8 mouse cellular contexts compared by ENCODE assay signal in genomic region chr2:120279961-120280360, GRCm38 (mm10). TPM values are rescaled to one million over a fixed set of nuclear protein-coding genes. Genes with fewer than 3 reads are reported as not detected.
DNase-seq lines count a peak whose midpoint lies in the region; ATAC-seq and TF ChIP-seq lines count a peak whose summit lies in the region.

No protein-coding gene starts in this region.

- no peak overlapping the region for H3K9ac ChIP-seq in hindbrain, embryonic 14.5 days
- H3K9ac ChIP-seq in hindbrain, embryonic 12.5 days, result no peak overlapping the region
- no peak overlapping the region for H3K9ac ChIP-seq in midbrain, embryonic 14.5 days (replicated peaks; ENCODE audit: low read length)

- ATAC-seq in hindbrain, embryonic 14.5 days (ENCODE audit: low FRiP score), result no peak
- no peak for ATAC-seq in hindbrain, embryonic 12.5 days (ENCODE audit: low FRiP score)
- no peak for ATAC-seq in midbrain, embryonic 14.5 days (ENCODE audit: low FRiP score, low TSS enrichment)

- H3K27me3 ChIP-seq in hindbrain, embryonic 14.5 days (ENCODE audit: control insufficient read depth, insufficient read depth, low read length), result no peaks in the 10 kb centered on the region
- 0 out of 2 replicates have a peak, but pooled peaks cover 2% of the 10 kb centered on the region for H3K27me3 ChIP-seq in hindbrain, embryonic 12.5 days
- no peaks in the 10 kb centered on the region for H3K27me3 ChIP-seq in midbrain, embryonic 14.5 days (ENCODE audit: control insufficient read depth, insufficient read depth, low read length)
- H3K27me3 ChIP-seq in thymus, adult 2 months (ENCODE audit: control insufficient read depth, insufficient read depth, low read length), result no peaks in the 10 kb centered on the region

- TF ChIP-seq CTCF in left cerebral cortex, adult 2 months (IDR thresholded peaks at IDR 0.05), result peak; percentile 94
- peak; percentile 55; the same call in 1 of the 2 replicates for TF ChIP-seq CTCF in thymus, adult 2 months (IDR thresholded peaks at IDR 0.05; ENCODE audit: borderline replicate concordance, control insufficient read depth, extremely low read depth, insufficient read depth, low read length, poor library complexity)

- H3K4me2 ChIP-seq in hindbrain, embryonic 14.5 days (replicated peaks), result no peak overlapping the region
- no peak overlapping the region for H3K4me2 ChIP-seq in hindbrain, embryonic 12.5 days (replicated peaks)
- no peak overlapping the region for H3K4me2 ChIP-seq in midbrain, embryonic 14.5 days (ENCODE audit: low read length)

- TF ChIP-seq POLR2A in thymus, adult 2 months (IDR thresholded peaks at IDR 0.05; ENCODE audit: control insufficient read depth, extremely low read depth, insufficient read depth, low read length, poor library complexity), result no peak

- 17% methylated on average over 8 of the region's 8 CpGs for WGBS in hindbrain, embryonic 14.5 days
- 18% methylated on average over 8 of the region's 8 CpGs for WGBS in hindbrain, embryonic 12.5 days
- WGBS in midbrain, embryonic 14.5 days, result 15% methylated on average over 8 of the region's 8 CpGs
- WGBS in thymus, adult 2 months, result 19% methylated on average over 8 of the region's 8 CpGs

- H3K36me3 ChIP-seq in hindbrain, embryonic 14.5 days (replicated peaks; ENCODE audit: control insufficient read depth, insufficient read depth), result no peaks in the 10 kb centered on the region
- no peaks in the 10 kb centered on the region for H3K36me3 ChIP-seq in hindbrain, embryonic 12.5 days
- H3K36me3 ChIP-seq in midbrain, embryonic 14.5 days (ENCODE audit: control insufficient read depth, insufficient read depth, low read length), result no peaks in the 10 kb centered on the region
- no peaks in the 10 kb centered on the region for H3K36me3 ChIP-seq in thymus, adult 2 months (ENCODE audit: control insufficient read depth, insufficient read depth, low read length)

- no peaks in the 10 kb centered on the region for H3K4me1 ChIP-seq in hindbrain, embryonic 14.5 days (replicated peaks; ENCODE audit: control insufficient read depth, insufficient read depth, low read length)
- H3K4me1 ChIP-seq in hindbrain, embryonic 12.5 days, result no peaks in the 10 kb centered on the region
- H3K4me1 ChIP-seq in midbrain, embryonic 14.5 days (ENCODE audit: control insufficient read depth, insufficient read depth, low read length), result no peaks in the 10 kb centered on the region
- H3K4me1 ChIP-seq in thymus, adult 2 months (replicated peaks; ENCODE audit: control insufficient read depth, insufficient read depth, low read length), result no peaks in the 10 kb centered on the region

- no peak overlapping the region for H3K4me3 ChIP-seq in hindbrain, embryonic 14.5 days (replicated peaks; ENCODE audit: low read length)
- no peak overlapping the region for H3K4me3 ChIP-seq in hindbrain, embryonic 12.5 days
- H3K4me3 ChIP-seq in left cerebral cortex, adult 2 months, result no peak overlapping the region
- H3K4me3 ChIP-seq in midbrain, embryonic 14.5 days (replicated peaks; ENCODE audit: low read depth, low read length), result no peak overlapping the region
- no peak overlapping the region for H3K4me3 ChIP-seq in thymus, adult 2 months (ENCODE audit: control insufficient read depth, insufficient read depth, low read length)

- no peaks in the 10 kb centered on the region for H3K9me3 ChIP-seq in hindbrain, embryonic 14.5 days (ENCODE audit: control insufficient read depth, low read length)
- H3K9me3 ChIP-seq in hindbrain, embryonic 12.5 days (replicated peaks), result no peaks in the 10 kb centered on the region
- H3K9me3 ChIP-seq in midbrain, embryonic 14.5 days (ENCODE audit: control insufficient read depth, low read length), result no peaks in the 10 kb centered on the region

- no peak overlapping the region for H3K27ac ChIP-seq in hindbrain, embryonic 14.5 days
- H3K27ac ChIP-seq in hindbrain, embryonic 12.5 days, result no peak overlapping the region
- no peak overlapping the region for H3K27ac ChIP-seq in left cerebral cortex, adult 2 months
- no peak overlapping the region for H3K27ac ChIP-seq in midbrain, embryonic 14.5 days (replicated peaks; ENCODE audit: low read depth, low read length)
- no peak overlapping the region for H3K27ac ChIP-seq in thymus, adult 2 months (ENCODE audit: control insufficient read depth, insufficient read depth, low read length)

- DNase-seq in hindbrain, embryonic 14.5 days (ENCODE audit: low spot score), result peak; percentile 77
- peak; percentile 27 for DNase-seq in MEL-GATA-1-ER (ENCODE audit: extremely low read depth, low read depth)
- peak; percentile 64 for DNase-seq in cerebellum, adult 9-11 months
- DNase-seq in gastrocnemius, postnatal 14 days, result peak; percentile 43
- peak; percentile 45 to 48 for DNase-seq in left cerebral cortex, adult 2 months (ENCODE audit: extremely low spot score in 1 of 2, low spot score in 2 of 2)
- DNase-seq in midbrain, embryonic 14.5 days, result peak; percentile 83
- peak; percentile 51 for DNase-seq in thymus, adult 2 months

- intact Hi-C loops in gastrocnemius, postnatal 14 days (cut with DNase I; ENCODE audit: low total_unique reads), result no loop called here
- intact Hi-C loops in left cerebral cortex, adult 2 months (cut with DNase I), result loop anchor here (1.0 to 5.0 kb wide), 2 partner anchors 107 to 193 kb away; no protein-coding TSS in a partner anchor

RNA-seq across cellular contexts. Expression of gene Pla2g4d, which starts 9.0 kb away (rescaled TPM):
- polyA plus RNA-seq in hindbrain, embryonic 14.5 days (2014; fragmentation: Nextera tagmentation; extraction: Ambion mirVana), result 0.07 TPM in 1 of 2 replicates, not detected in the other
- not detected in 2 replicates for polyA plus RNA-seq in hindbrain, embryonic 12.5 days (2016; fragmentation: Nextera tagmentation; extraction: Ambion mirVana)
- not detected for total RNA-seq in gastrocnemius, postnatal 14 days (2021)
- total RNA-seq in left cerebral cortex, adult 2 months (2021), result not detected
- polyA plus RNA-seq in midbrain, embryonic 14.5 days (2014; fragmentation: Nextera tagmentation; extraction: Ambion mirVana), result not detected in 2 replicates
- 0.15 and 0.19 TPM in 2 replicates for polyA plus RNA-seq in thymus, adult 2 months (2012; rRNA removed)

RNA-seq across cellular contexts. Expression of gene Pla2g4f, which starts 34.0 kb away (rescaled TPM):
- not detected in 2 replicates for polyA plus RNA-seq in hindbrain, embryonic 14.5 days (2014; fragmentation: Nextera tagmentation; extraction: Ambion mirVana)
- 0.09 TPM in 1 of 2 replicates, not detected in the other for polyA plus RNA-seq in hindbrain, embryonic 12.5 days (2016; fragmentation: Nextera tagmentation; extraction: Ambion mirVana)
- total RNA-seq in gastrocnemius, postnatal 14 days (2021), result not detected
- total RNA-seq in left cerebral cortex, adult 2 months (2021), result not detected
- not detected in 2 replicates for polyA plus RNA-seq in midbrain, embryonic 14.5 days (2014; fragmentation: Nextera tagmentation; extraction: Ambion mirVana)
- polyA plus RNA-seq in thymus, adult 2 months (2012; rRNA removed), result 2.2 and 2.9 TPM in 2 replicates

RNA-seq across cellular contexts. Expression of gene Pla2g4e, which starts 34.8 kb away (rescaled TPM):
- polyA plus RNA-seq in hindbrain, embryonic 14.5 days (2014; fragmentation: Nextera tagmentation; extraction: Ambion mirVana), result 4.7 and 5.2 TPM in 2 replicates
- polyA plus RNA-seq in hindbrain, embryonic 12.5 days (2016; fragmentation: Nextera tagmentation; extraction: Ambion mirVana), result 0.14 and 0.35 TPM in 2 replicates
- total RNA-seq in gastrocnemius, postnatal 14 days (2021), result 10 to 100 TPM; 31.0 to 35.1 TPM
- total RNA-seq in left cerebral cortex, adult 2 months (2021), result 10 to 100 TPM; 19.4 to 22.3 TPM
- 3.5 and 6.4 TPM in 2 replicates for polyA plus RNA-seq in midbrain, embryonic 14.5 days (2014; fragmentation: Nextera tagmentation; extraction: Ambion mirVana)
- 0.28 and 0.61 TPM in 2 replicates for polyA plus RNA-seq in thymus, adult 2 months (2012; rRNA removed)

Comparison
In these comparisons a context has a peak if more than half of its experiments do, and no peak if none do; other contexts are left out.
1. DNase-seq: peak in every context shown above with its lines; median percentile 83 in midbrain, embryonic 14.5 days; 77 in hindbrain, embryonic 14.5 days; 64 in cerebellum, adult 9-11 months; 51 in thymus, adult 2 months; 46 in left cerebral cortex, adult 2 months; 43 in gastrocnemius, postnatal 14 days; 27 in MEL-GATA-1-ER.